Mouse (Mus musculus) cerebellum, adult 2 months (tissue): ENCODE data around the gene Aldh1a3. TPM values are rescaled to one million over a fixed set of nuclear protein-coding genes. Genes with fewer than 3 reads are reported as not detected.

Source experiments
- DNase-seq, 2 experiments: peaks; one replicate each; pipeline ENCODE4 v3.0.0; 2021
- H3K27ac ChIP-seq: fragments of 200-500 bp; 2 replicates; pipeline ENCODE4 v1.5.1; 2012; ENCODE audit warnings: low read length, control low read depth, inconsistent platforms; ENCODE audit not compliant: insufficient read depth
- H3K27me3 ChIP-seq: fragments of 200-500 bp; 2 replicates; pipeline ENCODE4 v1.6.1; 2012; ENCODE audit warnings: inconsistent platforms, mild to moderate bottlenecking, low read length, moderate library complexity; ENCODE audit not compliant: control insufficient read depth, insufficient read depth
- H3K4me1 ChIP-seq: fragments of 200-500 bp; 2 replicates; pipeline ENCODE4 v1.6.1; 2011; ENCODE audit warnings: low read length; ENCODE audit not compliant: control insufficient read depth, insufficient read depth
- H3K4me3 ChIP-seq: fragments of 200-500 bp; replicated peaks from 2 replicates; pipeline ENCODE3; 2011; ENCODE audit warnings: mild to moderate bottlenecking, low read depth, low read length, control low read depth; ENCODE audit not compliant: insufficient read depth
- CTCF ChIP-seq: fragments of 200-500 bp; IDR thresholded peaks from 2 replicates; pipeline ENCODE4 v1.5.1; 2011; ENCODE audit warnings: low read depth, mild to moderate bottlenecking, control low read depth, low read length, moderate library complexity, borderline replicate concordance; ENCODE audit not compliant: insufficient read depth
- POLR2A ChIP-seq: fragments of 200-500 bp; IDR thresholded peaks from 2 replicates; pipeline ENCODE4 v1.6.1; 2011; ENCODE audit warnings: low read length, control low read depth, borderline replicate concordance; ENCODE audit not compliant: insufficient read depth
- WGBS: fragments of 180-500 bp; shearing (Covaris S2); methylation state at CpG from one replicate; pipeline ENCODE4 v1.1.7; 2018; 5-methylcytosine and 5-hydroxymethylcytosine counted together
- polyA plus RNA-seq: library from polyadenylated mRNA; depleted of rRNA; stranded (reverse); fragments of >200 nt; gene quantifications from 2 replicates; pipeline ENCODE4 v1.2.3, GENCODE M21; 2012

Gene Aldh1a3
- polyA plus RNA-seq, 1 experiment = 1.2 TPM

GRCm38 (mm10) chr7:66365411-66365810 is 61.9 kb downstream of the Aldh1a3 start:
- no peak for TF ChIP-seq CTCF
- no peak for TF ChIP-seq POLR2A
- Histone ChIP-seq H3K27ac (no peak overlapping the region), H3K4me1 (no peaks in the 10 kb centered on the region), H3K4me3 (no peak overlapping the region), H3K27me3 (no peaks in the 10 kb centered on the region)
- 73% methylated on average over 2 of the region's 2 CpGs for WGBS
- DNase-seq = no peak

DNA sequence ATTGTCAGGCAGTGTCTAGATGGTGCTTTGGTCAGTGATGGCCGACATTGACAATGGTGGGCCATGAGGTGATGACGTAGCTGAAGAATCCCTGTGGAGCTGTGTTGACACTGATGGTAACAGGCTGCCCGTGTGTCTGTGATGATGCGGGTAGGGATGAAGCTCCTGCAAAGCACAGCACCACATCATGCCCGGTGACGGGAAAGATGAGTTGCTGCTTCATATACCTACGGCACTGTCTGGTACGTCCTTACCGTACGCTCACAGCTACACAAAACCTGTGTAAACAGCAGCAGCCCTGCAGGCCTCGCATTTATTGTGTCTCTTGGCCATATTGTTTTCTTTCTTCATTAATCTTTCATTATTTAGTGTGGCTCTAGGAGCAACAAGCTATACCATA is 62.8 kb downstream of the Aldh1a3 start:
- H3K27me3 ChIP-seq = no peaks in the 10 kb centered on the region
- no peak overlapping the region for H3K27ac ChIP-seq
- 92% methylated on average over 11 of the region's 11 CpGs for WGBS
- H3K4me1 ChIP-seq = no peaks in the 10 kb centered on the region
- no peak for DNase-seq
- H3K4me3 ChIP-seq = no peak overlapping the region
- TF ChIP-seq POLR2A (no peak), CTCF (no peak)

GRCm38 (mm10) chr7:66359044-66359443 is 68.3 kb downstream of the Aldh1a3 start:
- Histone ChIP-seq H3K27me3 (no peaks in the 10 kb centered on the region), H3K27ac (no peak overlapping the region), H3K4me3 (no peak overlapping the region), H3K4me1 (no peaks in the 10 kb centered on the region)
- TF ChIP-seq CTCF (no peak), POLR2A (no peak)
- no peak for DNase-seq
- 92% methylated on average over 4 of the region's 4 CpGs for WGBS

DNA sequence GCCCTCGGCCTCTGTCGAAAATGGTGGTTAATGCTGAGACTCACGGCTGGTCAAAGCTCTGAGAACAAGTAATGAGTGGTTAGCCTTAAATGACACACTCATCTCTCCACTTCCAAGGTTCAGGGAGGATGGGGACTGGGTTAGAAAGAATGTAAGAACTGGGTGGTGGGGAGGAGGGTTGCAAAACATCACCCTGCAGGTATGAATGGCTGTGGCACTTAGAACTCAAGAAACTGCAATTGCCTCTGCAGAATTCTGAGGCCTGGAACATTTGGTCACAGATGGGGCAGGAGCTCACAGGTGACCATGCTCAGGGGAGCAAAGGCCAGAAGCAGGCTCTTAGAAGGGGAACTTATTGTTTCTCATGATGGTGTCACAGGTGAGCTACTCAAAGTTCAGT is 68.9 kb downstream of the Aldh1a3 start:
- DNase-seq = no peak
- no peak overlapping the region for H3K4me3 ChIP-seq
- 92% methylated on average over 3 of the region's 3 CpGs for WGBS
- no peak overlapping the region for H3K27ac ChIP-seq
- H3K4me1 ChIP-seq = no peaks in the 10 kb centered on the region
- H3K27me3 ChIP-seq = no peaks in the 10 kb centered on the region
- no peak for TF ChIP-seq POLR2A

DNA sequence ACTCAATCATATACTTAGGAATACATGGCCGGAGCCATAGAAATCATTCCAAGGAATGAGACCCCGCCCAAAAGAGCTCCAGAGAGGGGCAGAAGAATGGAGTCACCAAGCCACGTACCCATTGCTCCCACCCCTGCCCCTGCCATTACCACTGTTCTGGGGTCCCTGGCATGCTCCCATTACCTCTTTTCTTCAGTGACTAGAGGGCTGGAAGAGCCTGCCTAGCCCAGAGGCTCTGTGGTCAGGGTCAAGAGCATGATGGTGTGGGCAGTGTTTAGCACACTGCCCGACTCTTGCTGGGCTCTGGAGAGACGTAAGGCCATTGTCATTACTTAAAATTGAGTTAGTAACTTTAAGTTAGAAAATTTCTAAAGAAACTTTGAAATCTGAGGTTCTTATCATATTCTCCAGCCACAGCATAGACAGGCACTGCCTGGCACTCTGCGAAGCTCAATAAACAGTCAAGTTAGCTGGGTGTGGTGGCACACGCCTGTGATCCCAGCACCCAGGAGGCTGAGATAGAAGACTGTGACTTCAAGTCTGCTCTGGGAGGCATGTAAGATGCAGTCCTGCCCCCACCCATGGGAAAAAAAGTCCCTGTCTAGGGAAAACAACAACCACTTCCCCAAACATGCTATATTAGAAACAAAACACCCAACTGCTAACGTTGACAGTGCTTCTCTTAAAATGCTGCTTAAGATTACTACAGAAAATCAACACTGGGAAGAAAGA is 71.4 kb downstream of the Aldh1a3 start:
- Histone ChIP-seq H3K27me3 (no peaks in the 10 kb centered on the region), H3K27ac (no peak overlapping the region), H3K4me3 (no peak overlapping the region), H3K4me1 (no peaks in the 10 kb centered on the region)
- DNase-seq = no peak
- WGBS = 88% methylated on average over 8 of the region's 8 CpGs
- no peak for TF ChIP-seq POLR2A
- no peak for TF ChIP-seq CTCF

- Histone ChIP-seq H3K4me1 (no peaks in the 10 kb centered on the region), H3K27ac (no peak overlapping the region), H3K27me3 (no peaks in the 10 kb centered on the region), H3K4me3 (no peak overlapping the region)
- TF ChIP-seq CTCF = no peak
- no peak for TF ChIP-seq POLR2A
- no peak for DNase-seq
- WGBS = 53% methylated on average over 3 of the region's 3 CpGs
These were observed 72.4 kb downstream of the Aldh1a3 start for GRCm38 (mm10) chr7:66354911-66355310.

- no peak for DNase-seq
- Histone ChIP-seq H3K4me1 (no peaks in the 10 kb centered on the region), H3K27ac (no peak overlapping the region), H3K27me3 (no peaks in the 10 kb centered on the region), H3K4me3 (no peak overlapping the region)
- WGBS = 64% methylated on average over 4 of the region's 4 CpGs
- TF ChIP-seq POLR2A (no peak), CTCF (no peak)
These were observed 76.2 kb downstream of the Aldh1a3 start for GRCm38 (mm10) chr7:66351074-66351473.

DNA sequence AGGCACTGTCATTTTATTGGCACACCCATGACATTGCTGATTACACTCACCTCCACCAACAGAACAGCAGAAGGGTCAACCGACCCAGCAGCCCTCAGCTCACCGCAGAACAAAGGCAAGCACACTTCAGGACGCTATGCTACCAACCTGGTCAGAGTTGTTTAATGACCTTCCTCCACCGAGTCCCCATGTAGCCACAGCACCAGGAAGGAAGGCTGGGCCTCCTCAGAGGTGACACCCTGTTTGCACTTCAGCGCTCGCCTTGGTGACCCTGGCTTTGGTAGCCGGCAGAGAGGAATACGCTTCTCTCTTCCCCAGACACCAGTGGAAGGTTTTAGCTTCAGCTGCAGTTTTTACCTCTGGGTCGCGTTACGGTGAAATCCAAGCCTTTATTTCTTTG is 77.6 kb downstream of the Aldh1a3 start:
- WGBS = 80% methylated on average over 11 of the region's 11 CpGs
- TF ChIP-seq POLR2A = no peak
- TF ChIP-seq CTCF = no peak
- DNase-seq = no peak
- no peak overlapping the region for H3K27ac ChIP-seq
- H3K4me3 ChIP-seq = no peak overlapping the region
- no peaks in the 10 kb centered on the region for H3K27me3 ChIP-seq
- H3K4me1 ChIP-seq = no peaks in the 10 kb centered on the region
